ENCODE assay signal across 9 mouse cellular contexts in the genomic region with DNA sequence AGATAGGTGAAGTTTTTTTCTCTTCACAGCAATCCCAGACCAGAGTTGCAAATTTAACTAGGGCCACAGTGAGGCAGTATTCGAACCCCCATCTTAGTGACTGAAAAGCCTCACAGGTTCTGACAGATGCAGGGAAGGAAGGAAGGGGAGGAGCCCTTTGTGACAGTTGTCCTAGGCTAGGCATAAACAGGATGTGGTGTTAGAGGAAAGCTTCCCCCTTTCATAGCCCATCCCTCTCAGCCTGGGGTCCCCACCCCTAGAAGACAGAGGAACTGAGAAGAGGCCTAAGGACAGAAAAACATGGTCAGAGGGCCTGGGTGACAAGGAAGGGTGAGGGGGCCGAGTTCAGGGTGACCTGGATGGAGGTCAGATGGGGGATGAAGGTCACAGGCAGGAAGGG. TPM values are rescaled to one million over a fixed set of nuclear protein-coding genes. Genes with fewer than 3 reads are reported as not detected.
DNase-seq lines count a peak whose midpoint lies in the region; ATAC-seq and TF ChIP-seq lines count a peak whose summit lies in the region.
"Had no signal": no experiment of that assay in that cellular context is flagged by ENCODE, and none has a peak within 500 bp of the region (broad histone marks: within the 10 kb centered on the region; RNA-seq: fewer than 3 reads in every experiment).

No protein-coding gene starts in this region.

- H3K79me2 ChIP-seq in heart, adult 2 months (replicated peaks; ENCODE audit: control insufficient read depth, insufficient read depth, low read length): no peaks in the 10 kb centered on the region

- TF ChIP-seq EP300 in heart, adult 2 months (IDR thresholded peaks at IDR 0.05; ENCODE audit: insufficient read depth, low read depth, low read length): no peak

- TF ChIP-seq CTCF in heart, adult 2 months (IDR thresholded peaks at IDR 0.05): no peak
- TF ChIP-seq CTCF in small intestine, adult 2 months (IDR thresholded peaks at IDR 0.05; ENCODE audit: extremely low read depth, insufficient read length, insufficient replicate concordance, low read depth, low read length): no peak

- peaks cover 4% of the 10 kb centered on the region for H3K27me3 ChIP-seq in forebrain, embryonic 10.5 days (ENCODE audit: poor library complexity, severe bottlenecking)
- H3K27me3 ChIP-seq in forebrain, embryonic 11.5 days (ENCODE audit: control insufficient read depth, insufficient read depth, low read length): no peaks in the 10 kb centered on the region
- H3K27me3 ChIP-seq in heart, adult 2 months (ENCODE audit: control insufficient read depth, insufficient read depth, low read length): no peaks in the 10 kb centered on the region
- no peaks in the 10 kb centered on the region for H3K27me3 ChIP-seq in liver, embryonic 11.5 days (replicated peaks; ENCODE audit: control insufficient read depth, insufficient read depth, low read length)
- H3K27me3 ChIP-seq in small intestine, adult 2 months (ENCODE audit: control insufficient read depth, insufficient read depth, low read length): no peaks in the 10 kb centered on the region

- H3K27ac ChIP-seq in forebrain, embryonic 10.5 days: peak overlapping the region; percentile 17; the same call in 1 of the 2 replicates
- no peak overlapping the region for H3K27ac ChIP-seq in forebrain, embryonic 11.5 days (ENCODE audit: low read depth, low read length)
- H3K27ac ChIP-seq in heart, adult 2 months: peak overlapping the region; percentile 59
- peak overlapping the region; percentile 49; the same call in 1 of the 2 replicates for H3K27ac ChIP-seq in liver, embryonic 11.5 days (ENCODE audit: low read depth, low read length)
- H3K27ac ChIP-seq in small intestine, adult 2 months (ENCODE audit: insufficient read depth, low read depth, low read length): peak overlapping the region; percentile 54

- WGBS in forebrain, embryonic 10.5 days: 67% methylated on average over 2 of the region's 2 CpGs
- 64% methylated on average over 2 of the region's 2 CpGs for WGBS in forebrain, embryonic 11.5 days
- 37% methylated on average over 2 of the region's 2 CpGs for WGBS in heart, adult 2 months
- WGBS in liver, embryonic 11.5 days: 36% methylated on average over 2 of the region's 2 CpGs
- 63% methylated on average over 2 of the region's 2 CpGs for WGBS in small intestine, adult 2 months

- no peak for ATAC-seq in forebrain, embryonic 11.5 days (replicated peaks; ENCODE audit: low FRiP score)
- no peak for ATAC-seq in liver, embryonic 11.5 days (replicated peaks; ENCODE audit: low FRiP score)
- ATAC-seq: Patski had no signal

- TF ChIP-seq POLR2A in heart, adult 2 months (IDR thresholded peaks at IDR 0.05; ENCODE audit: insufficient read depth, low read depth, low read length): peak; percentile 55
- no peak for TF ChIP-seq POLR2A in small intestine, adult 2 months (IDR thresholded peaks at IDR 0.05; ENCODE audit: low read depth, low read length)

- no peak overlapping the region for H3K4me3 ChIP-seq in forebrain, embryonic 10.5 days
- no peak overlapping the region for H3K4me3 ChIP-seq in forebrain, embryonic 11.5 days (ENCODE audit: low read depth, low read length)
- H3K4me3 ChIP-seq in heart, adult 2 months: no peak overlapping the region
- peak overlapping the region; percentile 20 for H3K4me3 ChIP-seq in liver, embryonic 11.5 days (ENCODE audit: low read depth, low read length)
- peak overlapping the region; percentile 51 for H3K4me3 ChIP-seq in small intestine, adult 2 months (ENCODE audit: low read depth, low read length)

- H3K36me3 ChIP-seq in forebrain, embryonic 10.5 days (replicated peaks): no peaks in the 10 kb centered on the region
- H3K36me3 ChIP-seq in forebrain, embryonic 11.5 days (ENCODE audit: control insufficient read depth, insufficient read depth, low read length): no peaks in the 10 kb centered on the region
- H3K36me3 ChIP-seq in heart, adult 2 months (ENCODE audit: control insufficient read depth, insufficient read depth, low read length): no peaks in the 10 kb centered on the region
- no peaks in the 10 kb centered on the region for H3K36me3 ChIP-seq in liver, embryonic 11.5 days (ENCODE audit: control insufficient read depth, insufficient read depth, low read length)
- no peaks in the 10 kb centered on the region for H3K36me3 ChIP-seq in small intestine, adult 2 months (ENCODE audit: control insufficient read depth, insufficient read depth, low read length)

- no peak overlapping the region for H3K9ac ChIP-seq in forebrain, embryonic 11.5 days (ENCODE audit: low read length)
- peak overlapping the region; percentile 47; the same call in 1 of the 2 replicates for H3K9ac ChIP-seq in heart, adult 2 months (ENCODE audit: low read depth, low read length)
- H3K9ac ChIP-seq in liver, embryonic 11.5 days (ENCODE audit: low read depth, low read length): peak overlapping the region; percentile 20

- H3K4me1 ChIP-seq in forebrain, embryonic 10.5 days: peaks cover 11% of the 10 kb centered on the region
- no peaks in the 10 kb centered on the region for H3K4me1 ChIP-seq in forebrain, embryonic 11.5 days (replicated peaks; ENCODE audit: control insufficient read depth, insufficient read depth, low read length)
- no peaks in the 10 kb centered on the region; the same call in none of the 2 replicates for H3K4me1 ChIP-seq in heart, adult 2 months (ENCODE audit: control insufficient read depth, insufficient read depth, low read length)
- H3K4me1 ChIP-seq in liver, embryonic 11.5 days (replicated peaks; ENCODE audit: control insufficient read depth, insufficient read depth, low read length): peaks cover 5% of the 10 kb centered on the region; the same call in 1 of the 2 replicates
- no peaks in the 10 kb centered on the region; the same call in 1 of the 2 replicates for H3K4me1 ChIP-seq in small intestine, adult 2 months (ENCODE audit: control insufficient read depth, insufficient read depth, insufficient read length, low read length)

- H3K4me2 ChIP-seq in forebrain, embryonic 11.5 days (ENCODE audit: low read depth, low read length, severe bottlenecking): no peak overlapping the region
- peak overlapping the region; percentile 48 for H3K4me2 ChIP-seq in liver, embryonic 11.5 days

- no peaks in the 10 kb centered on the region for H3K9me3 ChIP-seq in forebrain, embryonic 10.5 days
- no peaks in the 10 kb centered on the region for H3K9me3 ChIP-seq in forebrain, embryonic 11.5 days (ENCODE audit: control insufficient read depth, low read length)
- no peaks in the 10 kb centered on the region for H3K9me3 ChIP-seq in liver, embryonic 11.5 days (ENCODE audit: control insufficient read depth, low read length)

- DNase-seq in forebrain, embryonic 10.5 days (ENCODE audit: extremely low spot score, low spot score): no peak
- no peak for DNase-seq in forebrain, embryonic 11.5 days (ENCODE audit: low spot score)
- peak; percentile 50 to 74 for DNase-seq in heart, adult 2 months
- no peak for DNase-seq in liver, embryonic 11.5 days (ENCODE audit: low spot score)
- no peak for DNase-seq in yolk sac, embryonic 10.5 days (ENCODE audit: low spot score)
- no peak for DNase-seq in frontal cortex, postnatal 14 days (ENCODE audit: low spot score in 2 of 2)
- DNase-seq in frontal cortex, adult 2 months (ENCODE audit: extremely low spot score in 1 of 2, low spot score in 1 of 2): no peak

- intact Hi-C loops in heart, adult 2 months (cut with DNase I): no loop called here

RNA-seq across cellular contexts. Expression of gene Gmfg, which starts 3.5 kb away (rescaled TPM):
- polyA plus RNA-seq in forebrain, embryonic 10.5 days (2016; fragmentation: Nextera tagmentation; extraction: Ambion mirVana): 8.0 and 8.3 TPM in 2 replicates
- polyA plus RNA-seq in forebrain, embryonic 11.5 days (2014; fragmentation: Nextera tagmentation; extraction: Ambion mirVana): 4.0 and 4.9 TPM in 2 replicates
- total RNA-seq in heart, adult 2 months (2021): 1 to 10 TPM; 3.8 to 5.3 TPM
- polyA plus RNA-seq in heart, adult 2 months (2012; rRNA removed): 6.8 and 7.1 TPM in 2 replicates
- 49.4 and 49.7 TPM in 2 replicates for polyA plus RNA-seq in liver, embryonic 11.5 days (2014; fragmentation: Nextera tagmentation; extraction: Ambion mirVana)
- 5.6 and 7.0 TPM in 2 replicates for polyA plus RNA-seq in small intestine, adult 2 months (2012; rRNA removed)
- polyA plus RNA-seq in frontal cortex, adult 2 months (2012; rRNA removed): 4.0 and 5.2 TPM in 2 replicates

RNA-seq across cellular contexts. Expression of gene Lrfn1, which starts 11.0 kb away (rescaled TPM):
- polyA plus RNA-seq in forebrain, embryonic 10.5 days (2016; fragmentation: Nextera tagmentation; extraction: Ambion mirVana): 3.0 and 3.4 TPM in 2 replicates
- polyA plus RNA-seq in forebrain, embryonic 11.5 days (2014; fragmentation: Nextera tagmentation; extraction: Ambion mirVana): 6.1 and 8.2 TPM in 2 replicates
- total RNA-seq in heart, adult 2 months (2021): under 1 TPM; 0.68 to 0.73 TPM
- polyA plus RNA-seq in heart, adult 2 months (2012; rRNA removed): 0.82 and 1.3 TPM in 2 replicates
- polyA plus RNA-seq in liver, embryonic 11.5 days (2014; fragmentation: Nextera tagmentation; extraction: Ambion mirVana): 1.7 TPM in 2 replicates
- 0.91 and 1.4 TPM in 2 replicates for polyA plus RNA-seq in small intestine, adult 2 months (2012; rRNA removed)
- polyA plus RNA-seq in frontal cortex, adult 2 months (2012; rRNA removed): 39.9 and 40.4 TPM in 2 replicates

RNA-seq across cellular contexts. Expression of gene Paf1, which starts 48.0 kb away (rescaled TPM):
- polyA plus RNA-seq in forebrain, embryonic 10.5 days (2016; fragmentation: Nextera tagmentation; extraction: Ambion mirVana): 82.3 and 95.9 TPM in 2 replicates
- polyA plus RNA-seq in forebrain, embryonic 11.5 days (2014; fragmentation: Nextera tagmentation; extraction: Ambion mirVana): 82.0 and 82.9 TPM in 2 replicates
- total RNA-seq in heart, adult 2 months (2021): 10 to 100 TPM; 41.3 to 42.1 TPM
- 63.8 and 67.0 TPM in 2 replicates for polyA plus RNA-seq in heart, adult 2 months (2012; rRNA removed)
- polyA plus RNA-seq in liver, embryonic 11.5 days (2014; fragmentation: Nextera tagmentation; extraction: Ambion mirVana): 56.1 and 58.6 TPM in 2 replicates
- polyA plus RNA-seq in small intestine, adult 2 months (2012; rRNA removed): 27.6 and 67.1 TPM in 2 replicates
- 149 and 182 TPM in 2 replicates for polyA plus RNA-seq in frontal cortex, adult 2 months (2012; rRNA removed)

RNA-seq across cellular contexts. Expression of gene Med29, which starts 48.2 kb away (rescaled TPM):
- 60.3 and 60.6 TPM in 2 replicates for polyA plus RNA-seq in forebrain, embryonic 10.5 days (2016; fragmentation: Nextera tagmentation; extraction: Ambion mirVana)
- 40.1 and 46.1 TPM in 2 replicates for polyA plus RNA-seq in forebrain, embryonic 11.5 days (2014; fragmentation: Nextera tagmentation; extraction: Ambion mirVana)
- total RNA-seq in heart, adult 2 months (2021): 10 to 100 TPM; 20.8 to 21.5 TPM
- 48.8 and 50.4 TPM in 2 replicates for polyA plus RNA-seq in heart, adult 2 months (2012; rRNA removed)
- polyA plus RNA-seq in liver, embryonic 11.5 days (2014; fragmentation: Nextera tagmentation; extraction: Ambion mirVana): 44.7 and 45.7 TPM in 2 replicates
- polyA plus RNA-seq in small intestine, adult 2 months (2012; rRNA removed): 36.5 and 58.0 TPM in 2 replicates
- polyA plus RNA-seq in frontal cortex, adult 2 months (2012; rRNA removed): 32.8 and 39.2 TPM in 2 replicates

Comparison
In these comparisons a context has a peak if more than half of its experiments do, and no peak if none do; other contexts are left out.
1. DNase-seq: peak in heart, adult 2 months (2 of 2); none in forebrain, embryonic 10.5 days (single experiment), forebrain, embryonic 11.5 days (single experiment), liver, embryonic 11.5 days (single experiment), yolk sac, embryonic 10.5 days (single experiment), frontal cortex, postnatal 14 days (0 of 2) and frontal cortex, adult 2 months (0 of 2).
2. H3K4me3 ChIP-seq: peak in liver, embryonic 11.5 days (single experiment) and small intestine, adult 2 months (single experiment); none in forebrain, embryonic 10.5 days (single experiment), forebrain, embryonic 11.5 days (single experiment) and heart, adult 2 months (single experiment).